Mouse (Mus musculus) neural tube, embryonic 13.5 days (tissue): ENCODE data around the gene Fli1. TPM values are rescaled to one million over a fixed set of nuclear protein-coding genes. Genes with fewer than 3 reads are reported as not detected.
A peak's percentile ranks its signal among the peaks of the same experiment; 100 is the strongest.

ENCODE experiments used
- ATAC-seq: fragments of 200-750 bp; cut with Nextera tagmentation; 2 replicates; pipeline ENCODE4 v1.8.0; 2017; ENCODE audit warnings: low read depth, mild to moderate bottlenecking, moderate TSS enrichment, moderate library complexity
- H3K27ac ChIP-seq: fragments of 300-500 bp; sonication (generic); replicated peaks from 2 replicates; pipeline ENCODE4 v1.5.1; 2015; ENCODE audit warnings: moderate library complexity, mild to moderate bottlenecking, inconsistent platforms
- H3K27me3 ChIP-seq: fragments of 300-500 bp; sonication (generic); 2 replicates; pipeline ENCODE4 v1.6.1; 2015; ENCODE audit warnings: mild to moderate bottlenecking, inconsistent platforms
- H3K36me3 ChIP-seq: fragments of 300-500 bp; sonication (generic); 2 replicates; pipeline ENCODE4 v1.6.1; 2015; ENCODE audit warnings: mild to moderate bottlenecking, inconsistent platforms
- H3K4me1 ChIP-seq: fragments of 300-500 bp; sonication (generic); replicated peaks from 2 replicates; pipeline ENCODE4 v1.6.1; 2015; ENCODE audit warnings: inconsistent platforms
- H3K4me2 ChIP-seq: fragments of 300-500 bp; sonication (generic); 2 replicates; pipeline ENCODE4 v1.6.1; 2015; ENCODE audit warnings: inconsistent platforms, mild to moderate bottlenecking, moderate library complexity
- H3K4me3 ChIP-seq: fragments of 300-500 bp; sonication (generic); 2 replicates; pipeline ENCODE4 v1.5.1; 2015; ENCODE audit warnings: mild to moderate bottlenecking, inconsistent platforms
- H3K9ac ChIP-seq: fragments of 300-500 bp; sonication (generic); 2 replicates; pipeline ENCODE4 v1.6.1; 2015; ENCODE audit warnings: moderate library complexity, mild to moderate bottlenecking, inconsistent platforms
- H3K9me3 ChIP-seq: fragments of 300-500 bp; sonication (generic); 2 replicates; pipeline ENCODE4 v1.6.1; 2016; ENCODE audit warnings: inconsistent platforms
- whole genome bisulfite sequencing: fragments of 180-500 bp; shearing (Covaris S2); methylation state at CpG from one replicate; pipeline ENCODE4 v1.1.7; 2015; 5-methylcytosine and 5-hydroxymethylcytosine counted together
- polyA plus RNA-seq: library from polyadenylated mRNA; unstranded; fragments of >200 nt; fragmentation: Nextera tagmentation; extraction: Ambion mirVana; gene quantifications from 2 replicates; pipeline ENCODE4 v1.2.1, GENCODE M21; 2015

Gene Fli1
- polyA plus RNA-seq, 1 experiment from 2014 or later, result 10.1 TPM

DNA sequence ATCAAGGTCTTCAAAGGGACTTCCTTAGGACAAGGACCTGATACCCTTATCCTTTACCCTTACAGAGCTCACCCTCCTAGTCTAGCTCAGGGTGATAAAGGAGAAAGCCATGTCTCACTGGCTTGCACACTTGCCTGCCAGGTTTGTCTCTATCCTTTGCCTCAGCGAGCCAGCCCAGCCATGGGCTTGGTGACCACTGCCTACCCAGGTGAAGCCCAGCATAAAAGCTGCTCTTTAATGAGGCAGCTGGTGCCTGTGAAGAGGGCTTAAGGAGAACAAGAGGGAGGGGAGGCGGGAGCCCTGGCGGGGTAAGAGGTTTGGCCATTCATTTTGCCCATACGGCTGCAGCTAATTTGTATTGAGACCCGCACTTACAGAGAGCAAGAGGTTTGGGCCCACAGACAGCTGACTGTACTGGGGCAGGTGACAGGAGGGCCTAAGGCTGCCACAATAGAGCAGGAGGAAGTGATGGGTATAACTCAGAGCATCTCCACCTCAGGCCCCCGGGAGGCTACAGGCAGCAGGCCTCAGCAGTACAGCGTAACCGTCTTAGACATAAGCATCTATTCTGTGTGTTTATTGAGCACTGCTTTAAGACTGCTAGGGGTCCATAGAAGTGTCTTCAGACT lies 73.4 kb downstream of the Fli1 start:
- Histone ChIP-seq H3K36me3 (no peaks in the 10 kb centered on the region), H3K4me2 (no peak overlapping the region), H3K9me3 (no peaks in the 10 kb centered on the region), H3K4me1 (no peaks in the 10 kb centered on the region), H3K27me3 (no peaks in the 10 kb centered on the region), H3K4me3 (no peak overlapping the region), H3K27ac (no peak overlapping the region), H3K9ac (no peak overlapping the region)
- ATAC-seq, result no peak
- WGBS, result 53% methylated on average over 8 of the region's 8 CpGs

DNA sequence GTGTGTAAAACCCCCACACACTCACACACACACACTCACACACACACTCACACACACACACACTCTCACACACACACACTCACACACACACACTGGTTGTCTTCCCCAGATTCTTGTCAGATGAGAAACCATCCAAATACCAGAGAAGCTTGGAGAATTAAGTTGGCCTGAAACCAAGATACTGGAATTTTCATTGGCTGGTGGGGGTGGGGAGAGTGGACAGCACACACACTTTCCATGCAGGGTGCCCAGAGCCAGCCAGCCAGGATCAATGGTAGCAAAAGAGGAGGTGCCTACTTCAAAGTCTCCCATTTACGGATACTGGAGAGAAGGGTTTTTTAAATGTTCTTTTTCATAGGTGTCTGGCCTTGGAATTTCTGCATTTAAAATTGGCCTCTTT lies 74.3 kb downstream of the Fli1 start:
- Histone ChIP-seq H3K27me3 (no peaks in the 10 kb centered on the region), H3K4me3 (no peak overlapping the region), H3K9ac (no peak overlapping the region), H3K36me3 (no peaks in the 10 kb centered on the region), H3K4me2 (no peak overlapping the region), H3K9me3 (no peaks in the 10 kb centered on the region), H3K27ac (no peak overlapping the region), H3K4me1 (no peaks in the 10 kb centered on the region)
- WGBS, result 76% methylated on average over 1 of the region's 1 CpGs
- ATAC-seq, result no peak

DNA sequence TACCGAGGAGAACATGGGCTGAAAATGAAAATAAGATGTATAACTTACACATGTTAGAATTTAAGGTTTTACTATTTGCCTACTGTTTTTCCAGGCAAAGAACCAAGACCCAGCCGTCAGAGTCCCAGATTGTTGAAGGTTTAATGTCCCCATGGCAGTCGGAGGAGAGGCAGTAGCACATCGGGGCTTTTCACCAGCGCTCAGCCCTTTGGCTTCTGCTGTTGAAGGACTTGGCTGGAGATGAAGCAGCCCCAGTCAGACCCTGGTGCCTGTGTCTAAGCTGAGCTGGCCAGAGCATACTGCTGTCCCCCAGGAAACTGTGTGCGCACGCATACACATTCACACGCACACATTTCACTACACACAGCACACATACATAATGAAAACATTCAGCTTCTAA lies 75.2 kb downstream of the Fli1 start:
- Histone ChIP-seq H3K4me1 (no peaks in the 10 kb centered on the region), H3K4me2 (no peak overlapping the region), H3K27me3 (no peaks in the 10 kb centered on the region), H3K9ac (no peak overlapping the region), H3K9me3 (no peaks in the 10 kb centered on the region), H3K36me3 (no peaks in the 10 kb centered on the region), H3K4me3 (no peak overlapping the region), H3K27ac (no peak overlapping the region)
- ATAC-seq, result no peak
- 81% methylated on average over 8 of the region's 8 CpGs for WGBS

DNA sequence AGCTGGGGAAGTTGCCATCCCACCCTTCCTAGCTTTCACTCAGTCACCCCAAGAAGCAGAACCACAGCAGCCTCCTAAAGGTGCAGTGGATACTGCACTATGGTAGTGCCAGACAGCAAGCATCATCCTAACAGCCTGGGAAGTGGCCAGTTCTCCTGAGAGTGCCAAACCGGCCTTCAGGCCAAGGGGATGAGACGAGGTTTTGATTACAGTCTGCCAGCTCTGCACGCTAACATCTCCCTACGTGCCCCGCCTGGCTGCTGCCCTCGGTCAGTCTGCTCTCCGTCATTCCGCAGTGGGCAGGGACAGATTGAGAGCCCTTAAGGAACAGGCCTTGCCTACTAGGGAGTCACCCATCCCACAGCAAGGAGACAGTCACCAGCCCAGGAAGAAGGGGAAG lies 75.8 kb downstream of the Fli1 start:
- Histone ChIP-seq H3K4me3 (no peak overlapping the region), H3K27me3 (no peaks in the 10 kb centered on the region), H3K27ac (no peak overlapping the region), H3K36me3 (no peaks in the 10 kb centered on the region), H3K9ac (no peak overlapping the region), H3K4me2 (no peak overlapping the region), H3K9me3 (no peaks in the 10 kb centered on the region), H3K4me1 (no peaks in the 10 kb centered on the region)
- 70% methylated on average over 8 of the region's 8 CpGs for WGBS
- no peak for ATAC-seq

DNA sequence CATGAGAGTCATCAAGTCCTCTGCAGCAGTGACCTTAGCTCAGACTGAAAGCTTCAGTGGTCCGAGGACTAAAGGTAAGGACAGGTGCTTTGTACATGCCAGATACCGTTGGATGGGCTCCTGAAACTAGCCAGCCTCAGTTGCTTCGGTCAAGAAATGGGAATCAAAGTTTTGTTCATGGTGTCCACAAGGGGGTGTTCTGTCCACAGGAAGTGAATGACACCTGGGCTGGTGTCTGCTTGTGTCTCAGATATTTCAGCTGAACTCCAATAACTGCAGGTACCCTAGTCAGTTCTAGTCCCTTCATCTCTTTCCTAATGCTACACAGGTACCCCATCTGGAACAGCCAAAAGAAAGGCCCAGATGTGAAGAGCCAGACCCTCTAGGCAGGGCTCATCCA lies 86.0 kb downstream of the Fli1 start:
- no peak overlapping the region for H3K4me3 ChIP-seq
- H3K27ac ChIP-seq, result no peak overlapping the region
- no peaks in the 10 kb centered on the region for H3K4me1 ChIP-seq
- H3K9me3 ChIP-seq, result no peaks in the 10 kb centered on the region
- no peak for ATAC-seq
- no peaks in the 10 kb centered on the region for H3K27me3 ChIP-seq
- 79% methylated on average over 3 of the region's 3 CpGs for WGBS
- H3K4me2 ChIP-seq, result no peak overlapping the region
- H3K9ac ChIP-seq, result no peak overlapping the region
- no peaks in the 10 kb centered on the region for H3K36me3 ChIP-seq

DNA sequence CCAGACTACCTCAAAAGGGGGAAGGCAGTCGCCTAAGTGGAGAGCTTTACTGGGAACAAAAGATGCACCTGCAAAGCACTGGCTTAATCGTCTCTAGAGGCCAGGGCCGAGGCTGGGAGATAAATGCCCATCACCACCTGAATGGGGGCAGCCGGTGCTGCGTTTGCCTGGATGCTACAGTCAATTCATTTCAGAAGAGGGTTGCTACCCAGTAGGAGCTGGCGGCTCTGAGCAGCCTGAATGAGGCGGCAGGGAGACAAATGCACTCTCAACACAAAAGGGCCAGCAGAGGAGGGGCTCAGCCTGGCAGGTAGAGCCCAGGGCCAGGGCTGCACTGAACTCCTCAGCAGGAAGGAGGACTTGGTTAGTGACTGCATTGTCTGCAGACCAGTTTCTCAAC lies 92.5 kb downstream of the Fli1 start:
- H3K27me3 ChIP-seq, result no peaks in the 10 kb centered on the region
- no peak for ATAC-seq

DNA sequence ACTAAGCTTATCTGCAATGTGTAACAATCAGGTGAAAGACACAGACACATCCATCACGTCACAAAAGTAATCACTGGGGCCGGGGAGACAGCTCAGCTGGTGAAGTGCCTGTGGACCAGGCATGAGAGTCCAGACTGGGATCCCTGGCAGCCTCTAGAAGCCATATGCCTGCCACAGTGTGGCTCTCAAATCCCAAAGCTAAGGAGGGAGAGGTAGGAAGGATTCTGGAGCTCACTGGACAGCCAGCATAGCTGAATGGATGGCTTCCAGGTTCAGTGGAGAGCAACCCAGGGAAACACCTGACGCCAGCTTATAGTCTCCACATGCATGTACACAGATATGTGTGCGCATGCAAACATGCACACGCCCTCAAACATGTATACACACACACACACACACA lies 93.9 kb downstream of the Fli1 start:
- ATAC-seq, result no peak

More for the DNA sequence above, 92.5 kb downstream of the Fli1 start:
- Histone ChIP-seq H3K36me3 (no peaks in the 10 kb centered on the region), H3K4me3 (no peak overlapping the region), H3K9ac (no peak overlapping the region), H3K4me2 (no peak overlapping the region), H3K4me1 (no peaks in the 10 kb centered on the region; the same call in 1 of the 2 replicates), H3K9me3 (no peaks in the 10 kb centered on the region), H3K27ac (no peak overlapping the region)
- 10% methylated on average over 7 of the region's 7 CpGs for WGBS

DNA sequence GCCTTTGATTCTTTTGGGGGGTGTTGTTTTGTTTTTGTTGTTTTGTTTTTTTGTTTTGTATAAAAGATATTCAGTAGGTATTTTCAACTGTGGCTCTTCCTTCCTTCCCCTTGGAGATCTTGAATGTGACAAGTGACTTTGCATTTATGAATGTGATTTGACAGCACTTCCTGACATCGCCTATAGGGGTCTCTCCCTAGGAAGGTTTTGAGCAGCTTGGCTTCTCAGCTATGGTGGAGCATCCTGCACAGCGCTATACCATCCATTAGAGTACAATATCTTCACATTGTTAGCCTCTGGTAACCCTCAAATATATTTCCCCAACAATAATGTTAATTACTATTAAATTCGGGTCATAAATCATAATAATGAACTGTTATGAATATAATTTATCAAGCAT lies 96.9 kb downstream of the Fli1 start:
- 59% methylated on average over 3 of the region's 3 CpGs for WGBS

More for the DNA sequence above, 93.9 kb downstream of the Fli1 start:
- H3K4me2 ChIP-seq, result no peak overlapping the region
- no peak overlapping the region for H3K9ac ChIP-seq
- no peaks in the 10 kb centered on the region for H3K27me3 ChIP-seq
- no peaks in the 10 kb centered on the region; the same call in 1 of the 2 replicates for H3K4me1 ChIP-seq
- no peak overlapping the region for H3K27ac ChIP-seq
- H3K36me3 ChIP-seq, result no peaks in the 10 kb centered on the region
- no peaks in the 10 kb centered on the region for H3K9me3 ChIP-seq
- no peak overlapping the region for H3K4me3 ChIP-seq
- 81% methylated on average over 5 of the region's 5 CpGs for WGBS

DNA sequence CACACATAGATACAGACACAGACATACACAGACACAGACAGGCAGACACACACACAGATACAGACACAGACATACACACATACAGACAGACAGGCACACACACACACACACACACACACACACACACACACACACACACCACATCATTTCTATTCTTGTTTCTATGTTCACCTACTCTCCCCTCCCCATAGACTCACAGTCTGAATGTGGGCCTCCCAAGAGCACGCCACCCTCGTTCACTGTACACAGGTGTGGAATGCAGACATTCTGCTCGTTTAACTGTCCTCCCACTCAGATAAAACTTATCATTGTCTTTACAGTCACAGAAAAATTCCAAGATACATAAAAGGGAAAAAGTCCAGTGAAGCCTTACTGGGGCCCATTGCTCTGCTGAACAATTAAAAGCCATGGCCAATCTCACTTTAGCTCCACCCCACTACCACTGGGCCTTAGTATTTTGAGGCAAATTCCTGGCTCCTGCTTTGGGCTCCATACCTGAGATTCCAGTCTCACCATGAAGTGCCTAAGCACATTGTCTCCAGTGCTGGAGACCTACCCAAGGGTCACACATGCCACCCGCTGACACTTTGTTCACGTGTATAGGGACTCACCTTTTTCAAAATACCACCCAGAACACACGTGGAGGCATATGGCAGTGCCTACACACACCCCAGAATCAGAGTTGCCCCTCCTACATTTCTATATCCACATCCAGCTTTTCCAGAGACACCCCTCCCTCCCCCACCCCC lies 98.0 kb downstream of the Fli1 start:
- no peak overlapping the region for H3K4me3 ChIP-seq
- no peak for ATAC-seq
- H3K27me3 ChIP-seq, result no peaks in the 10 kb centered on the region
- no peak overlapping the region for H3K4me2 ChIP-seq
- 75% methylated on average over 6 of the region's 6 CpGs for WGBS
- H3K9ac ChIP-seq, result no peak overlapping the region
- H3K4me1 ChIP-seq, result no peaks in the 10 kb centered on the region; the same call in 1 of the 2 replicates
- no peak overlapping the region for H3K27ac ChIP-seq
- H3K9me3 ChIP-seq, result no peaks in the 10 kb centered on the region
- H3K36me3 ChIP-seq, result no peaks in the 10 kb centered on the region

More for the DNA sequence above, 96.9 kb downstream of the Fli1 start:
- Histone ChIP-seq H3K4me3 (no peak overlapping the region), H3K27me3 (no peaks in the 10 kb centered on the region), H3K9me3 (no peaks in the 10 kb centered on the region), H3K4me1 (no peaks in the 10 kb centered on the region; the same call in 1 of the 2 replicates), H3K36me3 (no peaks in the 10 kb centered on the region), H3K9ac (no peak overlapping the region), H3K27ac (no peak overlapping the region), H3K4me2 (no peak overlapping the region)
- no peak for ATAC-seq

DNA sequence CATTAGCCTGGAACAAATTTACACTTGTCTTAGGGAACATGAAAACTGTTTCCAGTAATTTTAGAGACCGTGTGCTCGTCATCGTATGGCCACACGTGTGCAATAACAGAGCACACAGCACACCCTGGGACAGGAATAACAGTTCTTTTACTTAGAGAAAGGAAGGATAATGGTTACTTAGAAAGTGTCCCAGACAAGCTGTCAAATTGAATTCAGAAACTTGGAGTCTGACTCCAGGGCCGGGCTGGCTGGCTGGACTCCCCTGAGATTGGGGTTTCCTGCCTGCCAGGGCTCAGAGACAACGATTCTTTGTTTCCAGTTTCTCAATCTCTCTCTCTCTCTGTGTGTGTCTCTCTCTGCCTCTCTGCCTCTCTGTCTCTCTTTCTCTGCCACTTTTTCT lies 98.8 kb downstream of the Fli1 start:
- Histone ChIP-seq H3K36me3 (no peaks in the 10 kb centered on the region), H3K27ac (peak overlapping the region; percentile 10; the same call in 1 of the 2 replicates), H3K9ac (no peak overlapping the region), H3K4me1 (no peaks in the 10 kb centered on the region; the same call in 1 of the 2 replicates), H3K27me3 (no peaks in the 10 kb centered on the region), H3K4me2 (no peak overlapping the region), H3K9me3 (no peaks in the 10 kb centered on the region), H3K4me3 (no peak overlapping the region)
- WGBS, result 53% methylated on average over 6 of the region's 6 CpGs
- ATAC-seq, result no peak

DNA sequence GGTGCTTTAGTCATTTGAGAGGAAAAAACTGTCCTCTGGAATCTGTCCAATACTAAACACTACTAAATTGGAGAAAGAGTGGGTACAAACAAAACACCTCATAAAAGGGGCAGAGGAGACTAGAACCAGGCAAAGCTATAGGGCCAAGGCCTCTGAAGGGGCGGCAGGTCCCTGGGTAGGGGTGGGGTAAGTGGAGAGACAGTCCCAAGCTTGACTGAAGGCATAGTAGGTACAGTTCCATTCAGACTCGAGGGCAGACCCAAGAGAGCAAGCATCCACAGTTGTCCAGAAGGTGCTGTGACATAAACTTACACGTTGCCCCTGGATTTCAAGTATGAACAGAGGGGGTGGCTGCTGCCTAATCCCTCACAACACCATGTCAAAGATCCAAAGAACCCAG lies 99.5 kb downstream of the Fli1 start:
- no peaks in the 10 kb centered on the region for H3K9me3 ChIP-seq
- ATAC-seq, result no peak
- no peaks in the 10 kb centered on the region for H3K36me3 ChIP-seq
- H3K9ac ChIP-seq, result no peak overlapping the region
- no peaks in the 10 kb centered on the region; the same call in 1 of the 2 replicates for H3K4me1 ChIP-seq
- H3K4me2 ChIP-seq, result no peak overlapping the region
- WGBS, result 60% methylated on average over 3 of the region's 3 CpGs
- H3K27ac ChIP-seq, result no peak overlapping the region
- H3K4me3 ChIP-seq, result no peak overlapping the region
- H3K27me3 ChIP-seq, result no peaks in the 10 kb centered on the region

DNA sequence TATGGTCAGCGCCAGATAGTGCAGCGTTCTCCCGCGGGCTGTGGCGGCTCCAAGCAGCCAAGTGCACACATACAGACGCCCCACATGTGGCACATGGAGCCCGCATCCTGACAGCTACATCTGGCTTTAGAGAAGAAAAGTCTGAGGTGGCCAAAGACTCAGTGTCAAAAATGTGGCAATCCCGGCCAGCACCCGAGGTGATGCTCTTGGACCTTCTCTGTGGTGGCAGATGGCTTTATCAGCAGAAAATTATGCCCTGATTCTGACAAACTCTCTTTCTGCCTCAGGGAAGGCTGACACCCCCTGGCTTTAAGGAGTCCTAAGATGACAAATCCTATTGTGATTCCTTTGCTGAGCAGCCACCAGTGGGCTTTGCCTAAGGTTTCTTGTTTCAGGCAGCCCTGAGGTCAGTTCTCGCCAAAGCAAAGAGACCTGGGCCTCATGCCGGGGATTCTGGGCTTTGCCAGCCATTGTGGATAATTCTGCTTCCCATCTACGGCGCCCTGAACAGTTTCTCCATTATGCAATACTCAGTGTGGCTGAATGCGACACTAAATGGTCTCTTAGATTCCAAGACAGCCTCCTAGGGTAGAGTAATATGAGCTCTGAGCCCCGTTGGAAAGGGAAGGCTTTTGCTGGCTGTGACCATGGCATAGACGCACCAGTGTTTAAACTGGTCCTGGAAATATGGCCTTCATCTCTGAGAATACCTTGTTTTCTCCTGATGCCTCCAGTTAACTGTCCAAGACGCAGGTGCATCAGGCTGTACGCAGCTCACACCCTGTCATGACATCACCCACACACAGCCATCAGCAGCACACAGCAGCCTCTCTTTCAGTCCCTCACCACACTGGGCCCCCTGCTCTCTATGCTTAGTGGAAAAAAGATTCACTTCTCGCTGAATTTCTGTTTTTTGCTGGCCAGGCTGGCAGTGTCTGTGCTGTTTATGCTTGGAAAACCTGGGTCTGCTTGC lies 108.1 kb downstream of the Fli1 start:
- ATAC-seq, result no peak
- no peak overlapping the region for H3K4me2 ChIP-seq
- 73% methylated on average over 19 of the region's 19 CpGs for whole genome bisulfite sequencing

More for the DNA sequence above, 108.1 kb downstream of the Fli1 start:
- no peak overlapping the region for H3K27ac ChIP-seq
- H3K27me3 ChIP-seq, result no peaks in the 10 kb centered on the region
- no peak overlapping the region for H3K9ac ChIP-seq
- H3K4me1 ChIP-seq, result no peaks in the 10 kb centered on the region
- no peaks in the 10 kb centered on the region for H3K36me3 ChIP-seq
- no peak overlapping the region for H3K4me3 ChIP-seq
- H3K9me3 ChIP-seq, result no peaks in the 10 kb centered on the region
